Mouse (Mus musculus) cerebellum, adult (tissue): Measurements from ENCODE around the gene Morn3.
A peak's percentile ranks its signal among the peaks of the same experiment; 100 is the strongest.
"Not testable (repeated sequence)": the region's sequence is repeated elsewhere in the genome, so short reads cannot be mapped to it uniquely, and the experiment has no call there.

Source experiments
- ATAC-seq: cut with Nextera tagmentation; 2 replicates; pipeline ENCODE4 v1.9.2; 2017; ENCODE audit warnings: mild to moderate bottlenecking, moderate library complexity, mixed read lengths; ENCODE audit not compliant: insufficient number of reproducible peaks, low FRiP score, low TSS enrichment

Morn3 gene

GRCm38 (mm10) chr5:123046916-123047315 is at the start of gene Morn3:
Morn3 (minus strand) TSS chr5:123047016.
- no peak for ATAC-seq

GRCm38 (mm10) chr5:123096299-123096698 is 49.5 kb upstream of the Morn3 start:
- no peak for ATAC-seq

- ATAC-seq = no peak
Observed at GRCm38 (mm10) chr5:123094238-123094991, 47.6 kb upstream of the Morn3 start.

- ATAC-seq = no peak
Observed at GRCm38 (mm10) chr5:123093077-123093633, 46.3 kb upstream of the Morn3 start.

GRCm38 (mm10) chr5:123090560-123091306 is 43.9 kb upstream of the Morn3 start:
- ATAC-seq = no peak

GRCm38 (mm10) chr5:123088784-123089183 is 42.0 kb upstream of the Morn3 start:
- ATAC-seq = no peak; the same call in 1 of the 2 replicates

DNA sequence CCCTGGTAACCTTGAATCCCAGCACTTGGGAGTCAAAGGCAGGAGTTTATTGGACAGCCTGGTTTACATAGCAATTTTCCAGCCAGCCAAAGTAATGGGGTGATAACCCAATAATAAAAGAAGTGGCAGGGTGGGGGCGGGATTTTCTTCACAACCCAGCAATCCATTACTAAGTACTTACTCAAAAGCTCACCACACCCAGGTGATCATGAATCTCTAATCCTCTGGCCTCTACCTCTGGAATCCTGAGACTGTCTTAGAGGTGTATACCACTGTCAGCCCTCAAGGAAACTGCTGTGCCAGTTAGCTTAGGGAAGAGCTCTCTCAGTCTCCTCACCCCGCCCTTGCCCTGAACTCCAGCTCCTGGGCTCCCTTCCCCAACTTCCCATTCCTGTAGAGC is 39.7 kb upstream of the Morn3 start:
- no peak for ATAC-seq

GRCm38 (mm10) chr5:123083340-123084050 is 36.7 kb upstream of the Morn3 start:
- ATAC-seq = no peak

DNA sequence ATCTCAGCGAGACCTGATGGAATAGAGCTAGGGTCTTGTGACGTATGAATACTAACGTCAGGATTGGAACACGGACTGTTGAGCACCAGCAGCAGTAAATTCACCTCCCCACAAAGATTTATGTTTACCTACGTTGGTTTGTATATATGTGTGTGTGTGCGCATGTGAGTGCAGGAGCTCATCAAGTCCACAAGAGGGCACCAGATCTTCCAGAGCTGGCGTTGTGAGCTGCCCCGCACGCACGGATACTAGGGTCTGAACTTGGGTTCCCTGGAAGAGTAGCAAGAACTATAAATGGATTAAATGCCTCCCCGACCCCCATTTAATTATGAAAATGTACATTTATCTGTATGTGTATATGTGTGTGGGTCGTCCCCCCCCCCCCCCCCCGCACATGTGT is 33.7 kb upstream of the Morn3 start:
- ATAC-seq = no peak

DNA sequence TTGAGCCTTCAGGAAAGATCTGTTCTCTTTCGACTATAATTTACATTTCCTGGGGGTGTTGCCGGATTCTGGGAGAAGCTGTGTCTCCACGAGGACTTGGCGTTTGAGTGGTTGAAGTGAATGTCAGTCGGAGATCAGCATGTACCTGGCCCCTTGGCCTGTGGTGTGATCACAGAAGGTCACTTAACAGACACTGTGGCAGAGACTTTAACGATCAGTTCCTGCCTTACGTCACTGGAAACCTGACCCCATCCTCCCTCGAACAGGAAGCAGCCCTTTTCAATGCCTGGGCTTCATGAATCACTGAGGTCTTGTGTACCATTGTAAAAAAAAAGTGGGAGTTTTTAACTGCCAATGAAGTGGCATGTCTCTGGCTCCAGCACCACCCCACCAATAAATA is 33.2 kb upstream of the Morn3 start:
- ATAC-seq = no peak

- no peak for ATAC-seq
Observed at GRCm38 (mm10) chr5:123079568-123079967, 32.8 kb upstream of the Morn3 start.

DNA sequence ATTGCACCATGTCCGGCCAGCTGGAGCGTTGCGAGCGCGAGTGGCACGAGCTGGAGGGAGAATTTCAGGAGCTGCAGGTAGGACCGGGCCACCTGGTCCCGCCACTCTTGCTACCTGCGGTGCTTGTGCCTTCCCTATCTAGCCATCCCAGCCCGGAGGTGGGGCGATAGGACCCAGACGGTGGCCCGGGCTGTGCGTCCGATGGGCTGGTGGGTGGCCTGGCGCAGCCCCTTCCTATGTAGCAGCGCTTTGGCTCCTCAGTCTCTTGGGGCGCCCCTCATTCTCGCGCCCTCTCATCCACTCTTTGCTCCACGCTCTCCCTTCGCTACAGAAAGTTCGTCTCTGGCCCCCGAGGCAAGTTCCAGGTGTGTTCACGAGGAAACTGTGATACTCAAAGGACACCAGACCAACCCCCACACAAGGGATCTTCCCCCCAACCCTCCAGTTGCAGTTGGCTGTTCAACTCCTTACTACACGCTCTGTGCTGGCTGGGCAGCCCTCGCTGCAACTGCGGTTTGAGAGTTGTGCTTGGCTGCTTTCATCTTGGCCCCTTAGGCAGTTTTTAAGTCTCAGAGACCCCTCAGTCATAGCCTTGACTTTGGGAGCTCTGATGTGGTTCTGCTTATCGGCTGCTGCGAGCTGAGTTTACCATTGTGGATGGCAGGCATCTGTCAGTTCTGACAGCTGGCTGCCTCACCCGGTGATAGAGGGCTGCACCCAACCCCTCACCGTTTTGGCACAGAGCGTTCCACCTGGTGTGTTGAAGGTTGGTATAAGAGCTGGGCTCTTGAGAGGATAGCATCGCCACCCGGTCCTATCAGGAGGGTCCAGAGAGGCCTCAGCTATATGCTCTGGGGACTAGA is 29.8 kb upstream of the Morn3 start:
- ATAC-seq = peak; percentile 74; the same call in 1 of the 2 replicates

DNA sequence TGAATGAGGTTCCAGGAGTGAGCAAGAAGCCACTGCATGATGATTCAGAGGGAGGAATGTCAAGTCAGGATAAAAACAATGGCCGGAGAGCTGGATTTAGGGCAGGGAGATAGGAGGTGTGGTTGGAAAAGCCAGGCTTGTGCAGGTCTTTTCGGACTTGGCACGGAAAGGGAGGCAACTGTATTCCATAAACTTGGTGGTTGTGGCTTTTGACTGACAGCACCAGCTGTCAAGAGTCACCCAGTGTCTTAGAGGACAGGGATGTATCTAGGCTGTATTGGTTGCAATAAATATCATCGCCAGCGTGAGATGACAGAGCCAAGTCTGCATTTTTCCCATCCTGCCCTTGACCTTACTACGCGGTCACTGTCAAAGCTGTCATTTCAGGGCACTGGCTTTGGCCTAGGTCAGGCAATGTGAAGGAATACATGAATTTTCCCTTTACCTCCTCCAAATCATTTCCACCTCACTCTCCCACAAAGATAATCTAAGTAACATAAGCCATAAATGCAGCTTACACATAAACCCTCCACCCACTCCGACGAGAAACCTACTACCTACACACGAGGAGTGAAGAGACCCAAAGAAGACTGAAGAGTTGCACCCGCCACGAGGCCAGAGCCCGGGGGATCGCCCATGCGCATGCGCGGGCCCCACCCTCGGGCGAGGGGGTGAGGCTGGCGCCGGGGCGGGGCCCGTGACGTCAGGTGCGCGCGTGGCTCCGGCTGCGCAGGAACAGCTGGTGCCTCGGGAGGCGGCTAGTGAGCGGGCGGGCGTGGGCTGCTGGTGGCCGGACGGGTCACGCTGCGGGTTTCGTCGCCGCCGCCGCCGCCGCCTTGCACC is 29.0 kb upstream of the Morn3 start:
- peak; percentile 88; the same call in 1 of the 2 replicates for ATAC-seq

DNA sequence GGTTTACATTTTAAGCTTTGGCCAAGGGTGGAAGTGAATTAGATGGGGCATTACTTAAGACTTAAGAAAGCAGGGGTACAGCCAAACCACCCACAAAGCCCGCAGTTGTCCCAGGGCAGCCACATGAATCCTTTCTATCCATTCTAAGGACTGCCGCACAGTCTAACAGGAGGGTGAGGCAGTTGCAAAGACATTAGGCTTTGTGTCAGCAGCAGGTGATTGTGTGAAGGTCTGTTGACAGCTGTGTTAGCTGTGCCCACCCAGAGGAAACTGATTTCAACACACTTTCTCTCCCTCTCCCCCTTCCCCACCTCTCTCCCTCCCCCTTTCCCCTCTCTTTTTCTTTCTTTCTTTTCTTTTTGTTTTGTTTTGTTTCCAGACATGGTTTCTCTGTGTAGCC is 21.9 kb upstream of the Morn3 start:
- ATAC-seq = no peak

GRCm38 (mm10) chr5:123068115-123068514 is 21.3 kb upstream of the Morn3 start, which contains the start of gene Tmem120b:
Tmem120b (plus strand) TSS chr5:123068415.
- no peak for ATAC-seq

DNA sequence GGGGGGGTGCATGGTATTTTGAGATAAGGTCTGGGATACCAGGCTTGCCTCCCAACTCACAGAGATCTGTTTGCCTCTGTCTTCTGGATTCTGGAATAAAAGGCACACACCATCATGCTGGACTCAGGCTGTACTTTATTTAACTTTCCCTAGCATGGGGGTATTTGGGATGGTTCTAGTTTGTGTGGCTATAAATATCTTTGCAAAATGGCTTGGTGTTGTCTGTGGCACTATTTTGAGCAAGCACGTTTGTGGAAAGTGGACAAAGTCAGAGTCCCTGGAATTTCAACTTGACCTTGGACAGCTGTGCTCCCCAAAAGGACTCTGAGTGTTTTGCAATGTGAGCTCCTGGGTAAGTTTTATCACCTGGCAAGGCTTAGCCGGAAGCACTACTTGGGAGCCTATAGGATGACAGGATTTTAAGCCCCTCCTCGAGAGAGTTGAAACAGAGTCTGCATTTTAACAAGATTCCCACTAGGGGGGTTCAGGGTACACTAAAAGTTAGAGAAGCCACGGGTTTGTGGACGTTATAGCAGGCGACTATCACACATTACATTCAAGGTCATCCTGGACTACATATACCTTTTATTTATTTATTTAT is 20.7 kb upstream of the Morn3 start:
- no peak for ATAC-seq

- no peak; the same call in 1 of the 2 replicates for ATAC-seq
Observed at GRCm38 (mm10) chr5:123064207-123064606, 17.4 kb upstream of the Morn3 start.

- ATAC-seq = no peak
Observed at GRCm38 (mm10) chr5:123063141-123063540, 16.3 kb upstream of the Morn3 start.

- not testable (repeated sequence) for ATAC-seq
Observed at GRCm38 (mm10) chr5:123061402-123061749, 14.6 kb upstream of the Morn3 start.
